Mouse (Mus musculus): ENCODE data around the gene Lin28b. TPM values are rescaled to one million over a fixed set of nuclear protein-coding genes. Genes with fewer than 3 reads are reported as not detected.

Gene Lin28b
- polyA plus RNA-seq, 1 experiment from 2014 or later, result 42.2 TPM

GRCm38 (mm10) chr10:45339106-45339505, 147.1 kb downstream of the Lin28b start:
- H3K27me3 ChIP-seq (replicated peaks; ENCODE audit: low read depth, poor library complexity, severe bottlenecking), result peaks cover 28% of the 10 kb centered on the region
- no peak for DNase-seq (ENCODE audit: low spot score)
- peaks cover under 1% of the 10 kb centered on the region; the same call in 1 of the 2 replicates for H3K9me3 ChIP-seq
- peaks cover under 1% of the 10 kb centered on the region; the same call in 1 of the 2 replicates for H3K36me3 ChIP-seq (replicated peaks)
- no peaks in the 10 kb centered on the region for H3K4me1 ChIP-seq
- 85% methylated on average over 7 of the region's 7 CpGs for WGBS
- H3K4me3 ChIP-seq, result no peak overlapping the region
- no peak overlapping the region for H3K27ac ChIP-seq (replicated peaks)

- Histone ChIP-seq H3K9me3 (no peaks in the 10 kb centered on the region), H3K4me3 (peak within 1 kb of the TSS; percentile 79), H3K36me3 (replicated peaks) (no peaks in the 10 kb centered on the region), H3K27ac (replicated peaks) (peak within 1 kb of the TSS; percentile 86), H3K27me3 (replicated peaks; ENCODE audit: low read depth, poor library complexity, severe bottlenecking) (peaks cover 43% of the 10 kb centered on the region), H3K4me1 (no peaks in the 10 kb centered on the region)
- WGBS, result 1% methylated on average over 116 of the region's 116 CpGs
- DNase-seq (ENCODE audit: low spot score), result peak; percentile 82
These were observed 150.5 kb downstream of the Lin28b start, which contains the start of gene Bves for GRCm38 (mm10) chr10:45335434-45336422. Bves (plus strand) TSS chr10:45335772.

GRCm38 (mm10) chr10:45334925-45335324, 151.3 kb downstream of the Lin28b start:
- Histone ChIP-seq H3K27ac (replicated peaks) (no peak overlapping the region), H3K27me3 (replicated peaks; ENCODE audit: low read depth, poor library complexity, severe bottlenecking) (peaks cover 43% of the 10 kb centered on the region), H3K4me1 (no peaks in the 10 kb centered on the region), H3K9me3 (no peaks in the 10 kb centered on the region), H3K36me3 (replicated peaks) (no peaks in the 10 kb centered on the region), H3K4me3 (peak overlapping the region; percentile 79)
- WGBS, result 30% methylated on average over 7 of the region's 7 CpGs
- no peak for DNase-seq (ENCODE audit: low spot score)

- Histone ChIP-seq H3K27me3 (replicated peaks; ENCODE audit: low read depth, poor library complexity, severe bottlenecking) (peaks cover 7% of the 10 kb centered on the region), H3K36me3 (replicated peaks) (no peaks in the 10 kb centered on the region), H3K4me1 (no peaks in the 10 kb centered on the region), H3K27ac (replicated peaks) (no peak overlapping the region), H3K4me3 (no peak overlapping the region), H3K9me3 (no peaks in the 10 kb centered on the region)
- no peak for DNase-seq (ENCODE audit: low spot score)
- 82% methylated on average over 7 of the region's 7 CpGs for WGBS
These were observed 157.8 kb downstream of the Lin28b start for GRCm38 (mm10) chr10:45328196-45329000.

Other genes starting within 250 kb of the Lin28b start
- 2.3 and 2.5 TPM in 2 replicates for gene Bves, start 150.6 kb downstream of the Lin28b start, polyA plus RNA-seq (2016; fragmentation: Nextera tagmentation; extraction: Ambion mirVana)
- gene Hace1, start 91.4 kb upstream of the Lin28b start, polyA plus RNA-seq (2016; fragmentation: Nextera tagmentation; extraction: Ambion mirVana), result 24.4 and 24.9 TPM in 2 replicates